Mouse (Mus musculus): ENCODE results near the gene Csgalnact2. TPM values are rescaled to one million over a fixed set of nuclear protein-coding genes. Genes with fewer than 3 reads are reported as not detected.

The Csgalnact2 gene
- polyA plus RNA-seq, 1 experiment from 2014 or later = 6.3 TPM

DNA sequence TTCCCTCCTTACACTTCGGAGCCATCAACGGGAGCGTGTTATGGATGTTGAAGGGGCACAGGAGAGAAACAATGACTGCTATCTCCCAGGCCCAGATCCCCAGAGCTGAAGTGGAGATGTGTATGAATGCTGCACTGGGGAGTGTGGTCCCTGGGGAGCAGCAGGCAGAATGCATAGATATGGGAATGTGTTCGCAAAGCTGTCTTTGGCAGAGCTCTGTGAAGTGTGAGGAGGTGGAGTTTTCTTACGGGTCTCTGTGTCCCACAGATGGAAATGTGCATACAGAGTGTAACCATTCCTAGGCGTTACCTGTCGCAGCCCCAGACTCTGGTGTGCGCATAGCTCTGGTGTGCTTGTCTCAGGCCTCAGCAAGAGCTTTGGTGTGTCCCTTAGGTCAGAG lies 62.2 kb downstream of the Csgalnact2 start:
- Histone ChIP-seq H3K4me1 (ENCODE audit: insufficient read depth) (no peaks in the 10 kb centered on the region), H3K4me3 (ENCODE audit: low read depth, low read length) (no peak overlapping the region), H3K36me3 (replicated peaks; ENCODE audit: insufficient read depth, low read length) (no peaks in the 10 kb centered on the region), H3K9me3 (ENCODE audit: low read length) (no peaks in the 10 kb centered on the region), H3K27me3 (ENCODE audit: insufficient read depth, low read length) (no peaks in the 10 kb centered on the region), H3K9ac (replicated peaks) (no peak overlapping the region), H3K4me2 (ENCODE audit: low read depth, low read length) (no peak overlapping the region), H3K27ac (ENCODE audit: low read depth) (no peak overlapping the region)
- WGBS (ENCODE audit: insufficient replicate concordance) = 82% methylated on average over 8 of the region's 8 CpGs
- DNase-seq (no peak), ATAC-seq (no peak)
- TF ChIP-seq CTCF (IDR thresholded peaks at IDR 0.05; ENCODE audit: low read depth) (no peak), EP300 (IDR thresholded peaks at IDR 0.05; ENCODE audit: low read depth) (no peak)

DNA sequence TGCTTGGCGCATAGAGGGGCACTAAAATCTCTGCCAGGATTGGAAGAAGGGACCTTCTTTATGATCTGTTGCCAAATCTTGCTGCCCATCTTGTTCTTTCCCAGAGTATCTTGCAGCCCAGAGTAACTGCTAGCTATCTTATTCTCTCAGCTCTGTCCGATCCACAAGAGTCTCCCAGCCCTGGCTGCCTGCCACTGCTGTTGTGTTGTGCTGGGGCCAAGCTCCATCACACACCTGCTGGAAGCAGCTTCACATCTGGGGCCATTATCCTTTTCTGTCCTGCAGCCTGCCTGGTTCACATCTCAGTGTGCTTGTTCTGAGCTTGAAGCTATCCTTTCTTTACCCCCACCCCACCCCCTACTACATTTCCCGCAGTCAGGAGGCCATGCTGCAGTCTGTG lies 62.7 kb downstream of the Csgalnact2 start:
- Histone ChIP-seq H3K9me3 (ENCODE audit: low read length) (no peaks in the 10 kb centered on the region), H3K36me3 (replicated peaks; ENCODE audit: insufficient read depth, low read length) (no peaks in the 10 kb centered on the region), H3K9ac (replicated peaks) (no peak overlapping the region), H3K4me3 (ENCODE audit: low read depth, low read length) (no peak overlapping the region), H3K27me3 (ENCODE audit: insufficient read depth, low read length) (no peaks in the 10 kb centered on the region), H3K4me1 (ENCODE audit: insufficient read depth) (no peaks in the 10 kb centered on the region), H3K27ac (ENCODE audit: low read depth) (no peak overlapping the region), H3K4me2 (ENCODE audit: low read depth, low read length) (no peak overlapping the region)
- DNase-seq = no peak
- ATAC-seq = no peak
- no peak for TF ChIP-seq EP300 (IDR thresholded peaks at IDR 0.05; ENCODE audit: low read depth)
- no peak for TF ChIP-seq CTCF (IDR thresholded peaks at IDR 0.05; ENCODE audit: low read depth)
- whole genome bisulfite sequencing (ENCODE audit: insufficient replicate concordance) = 81% methylated on average over 3 of the region's 3 CpGs

DNA sequence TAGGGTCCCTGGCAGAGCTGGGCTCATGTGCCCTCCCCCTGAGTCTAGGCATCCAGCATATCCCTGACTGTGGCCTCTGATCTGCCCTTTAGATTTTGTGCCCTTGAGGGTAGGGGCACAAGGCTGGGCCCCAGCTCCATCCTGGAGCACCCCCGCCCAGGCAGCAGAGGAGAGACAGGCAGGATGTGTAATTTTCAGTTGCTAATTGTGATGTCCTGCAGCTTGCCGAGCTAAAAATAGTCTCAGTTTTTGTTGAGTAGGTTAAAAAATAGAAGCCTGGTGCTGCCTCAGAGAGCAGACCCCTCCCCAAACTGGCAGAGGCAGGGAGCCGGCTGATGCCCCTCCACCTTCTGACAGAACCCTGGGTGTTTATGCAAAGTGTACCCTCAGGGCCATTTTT lies 64.8 kb downstream of the Csgalnact2 start:
- ATAC-seq (no peak), DNase-seq (no peak)
- no peak overlapping the region for H3K9ac ChIP-seq (replicated peaks)
- H3K4me3 ChIP-seq (ENCODE audit: low read depth, low read length) = no peak overlapping the region
- H3K27me3 ChIP-seq (ENCODE audit: insufficient read depth, low read length) = no peaks in the 10 kb centered on the region
- H3K9me3 ChIP-seq (ENCODE audit: low read length) = no peaks in the 10 kb centered on the region
- no peak overlapping the region for H3K4me2 ChIP-seq (ENCODE audit: low read depth, low read length)
- H3K4me1 ChIP-seq (ENCODE audit: insufficient read depth) = no peaks in the 10 kb centered on the region
- no peak overlapping the region for H3K27ac ChIP-seq (ENCODE audit: low read depth)
- no peaks in the 10 kb centered on the region for H3K36me3 ChIP-seq (replicated peaks; ENCODE audit: insufficient read depth, low read length)
- TF ChIP-seq EP300 (IDR thresholded peaks at IDR 0.05; ENCODE audit: low read depth) = no peak
- no peak for TF ChIP-seq CTCF (IDR thresholded peaks at IDR 0.05; ENCODE audit: low read depth)
- WGBS (ENCODE audit: insufficient replicate concordance) = 44% methylated on average over 3 of the region's 3 CpGs

DNA sequence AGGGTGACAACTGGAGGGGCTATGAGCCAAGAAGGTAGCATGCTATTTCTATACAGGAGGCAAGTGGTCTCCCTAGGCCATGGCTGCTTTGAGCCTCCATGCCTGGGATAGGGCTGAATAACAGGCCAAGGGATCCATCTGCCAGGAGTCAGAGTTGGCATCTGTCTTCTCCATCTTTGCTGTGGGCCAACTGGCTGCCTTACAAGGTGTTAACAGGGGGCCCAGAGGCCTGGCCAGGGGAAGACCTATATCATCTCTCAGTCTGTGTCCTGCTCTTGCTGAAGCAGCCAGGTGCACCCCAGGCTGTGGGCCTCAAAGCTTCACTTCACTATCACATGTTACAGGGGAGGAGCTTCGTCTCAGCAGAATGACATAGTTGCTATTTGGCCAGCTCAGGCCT lies 66.8 kb downstream of the Csgalnact2 start:
- H3K27ac ChIP-seq (ENCODE audit: low read depth) = no peak overlapping the region
- DNase-seq = no peak
- no peaks in the 10 kb centered on the region for H3K9me3 ChIP-seq (ENCODE audit: low read length)
- 50% methylated on average over 1 of the region's 1 CpGs for WGBS (ENCODE audit: insufficient replicate concordance)
- peaks cover 9% of the 10 kb centered on the region for H3K27me3 ChIP-seq (ENCODE audit: insufficient read depth, low read length)
- H3K9ac ChIP-seq (replicated peaks) = no peak overlapping the region
- no peak for ATAC-seq
- H3K4me1 ChIP-seq (ENCODE audit: insufficient read depth) = no peaks in the 10 kb centered on the region
- no peaks in the 10 kb centered on the region for H3K36me3 ChIP-seq (replicated peaks; ENCODE audit: insufficient read depth, low read length)
- H3K4me2 ChIP-seq (ENCODE audit: low read depth, low read length) = no peak overlapping the region
- TF ChIP-seq CTCF (IDR thresholded peaks at IDR 0.05; ENCODE audit: low read depth) = no peak
- no peak for TF ChIP-seq EP300 (IDR thresholded peaks at IDR 0.05; ENCODE audit: low read depth)
- no peak overlapping the region for H3K4me3 ChIP-seq (ENCODE audit: low read depth, low read length)

DNA sequence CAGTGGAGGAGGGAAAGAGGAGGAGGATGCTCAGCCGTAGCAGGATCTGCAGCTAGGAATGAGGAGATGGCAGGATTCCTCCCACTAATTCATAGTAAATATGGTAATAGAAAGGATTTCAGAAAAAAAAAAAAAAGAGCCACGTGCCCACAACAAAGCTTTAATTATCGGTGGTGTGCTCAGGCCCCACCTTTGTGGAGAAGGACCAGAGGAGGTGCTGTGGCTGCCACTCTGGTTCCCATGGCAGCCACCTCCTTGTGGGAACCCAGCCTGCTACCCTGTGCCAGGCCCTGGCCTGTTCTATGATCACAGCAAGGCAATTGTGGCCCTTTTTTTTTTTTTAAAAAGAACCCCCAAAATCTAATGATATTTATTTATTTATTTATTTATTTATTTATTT lies 67.5 kb downstream of the Csgalnact2 start:
- H3K4me2 ChIP-seq (ENCODE audit: low read depth, low read length) = no peak overlapping the region
- peaks cover 13% of the 10 kb centered on the region for H3K27me3 ChIP-seq (ENCODE audit: insufficient read depth, low read length)
- 68% methylated on average over 3 of the region's 3 CpGs for whole genome bisulfite sequencing (ENCODE audit: insufficient replicate concordance)
- no peaks in the 10 kb centered on the region for H3K36me3 ChIP-seq (replicated peaks; ENCODE audit: insufficient read depth, low read length)
- no peak for DNase-seq
- H3K4me3 ChIP-seq (ENCODE audit: low read depth, low read length) = no peak overlapping the region
- no peak overlapping the region for H3K27ac ChIP-seq (ENCODE audit: low read depth)
- TF ChIP-seq EP300 (IDR thresholded peaks at IDR 0.05; ENCODE audit: low read depth) (no peak), CTCF (IDR thresholded peaks at IDR 0.05; ENCODE audit: low read depth) (no peak)
- H3K4me1 ChIP-seq (ENCODE audit: insufficient read depth) = no peaks in the 10 kb centered on the region
- no peak for ATAC-seq
- H3K9ac ChIP-seq (replicated peaks) = no peak overlapping the region
- no peaks in the 10 kb centered on the region for H3K9me3 ChIP-seq (ENCODE audit: low read length)

DNA sequence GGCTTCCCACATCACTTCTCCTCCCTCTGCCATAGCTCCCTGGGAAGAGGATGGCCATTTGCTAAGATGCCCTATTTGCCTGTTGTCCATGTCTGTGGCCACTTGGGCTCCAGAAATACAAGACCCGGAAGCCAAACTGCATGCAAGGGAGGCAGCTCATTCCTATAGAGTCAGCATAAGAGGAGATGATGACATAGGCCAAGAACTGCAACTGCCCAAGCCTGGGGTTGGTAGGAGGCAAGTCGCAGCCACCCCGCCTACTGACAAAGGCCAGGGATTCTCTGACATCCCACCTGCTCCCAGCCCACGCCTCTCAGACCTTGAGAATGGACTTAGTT lies 68.0 kb downstream of the Csgalnact2 start:
- DNase-seq (no peak), ATAC-seq (no peak)
- no peaks in the 10 kb centered on the region for H3K9me3 ChIP-seq (ENCODE audit: low read length)
- 88% methylated on average over 4 of the region's 4 CpGs for WGBS (ENCODE audit: insufficient replicate concordance)
- peaks cover 18% of the 10 kb centered on the region for H3K27me3 ChIP-seq (ENCODE audit: insufficient read depth, low read length)
- no peak overlapping the region for H3K27ac ChIP-seq (ENCODE audit: low read depth)
- H3K4me1 ChIP-seq (ENCODE audit: insufficient read depth) = peaks cover 3% of the 10 kb centered on the region; the same call in 1 of the 2 replicates
- H3K4me3 ChIP-seq (ENCODE audit: low read depth, low read length) = no peak overlapping the region
- H3K36me3 ChIP-seq (replicated peaks; ENCODE audit: insufficient read depth, low read length) = no peaks in the 10 kb centered on the region
- H3K4me2 ChIP-seq (ENCODE audit: low read depth, low read length) = no peak overlapping the region
- no peak for TF ChIP-seq EP300 (IDR thresholded peaks at IDR 0.05; ENCODE audit: low read depth)
- no peak for TF ChIP-seq CTCF (IDR thresholded peaks at IDR 0.05; ENCODE audit: low read depth)
- no peak overlapping the region for H3K9ac ChIP-seq (replicated peaks)
